Mouse (Mus musculus): ENCODE measurements around the gene Ppp6r1. TPM values are rescaled to one million over a fixed set of nuclear protein-coding genes. Genes with fewer than 3 reads are reported as not detected.
A peak's percentile ranks its signal among the peaks of the same experiment; 100 is the strongest.

Gene Ppp6r1
- total RNA-seq, 2 experiments from 2014 or later, result 72.1 to 73.7 TPM

DNA sequence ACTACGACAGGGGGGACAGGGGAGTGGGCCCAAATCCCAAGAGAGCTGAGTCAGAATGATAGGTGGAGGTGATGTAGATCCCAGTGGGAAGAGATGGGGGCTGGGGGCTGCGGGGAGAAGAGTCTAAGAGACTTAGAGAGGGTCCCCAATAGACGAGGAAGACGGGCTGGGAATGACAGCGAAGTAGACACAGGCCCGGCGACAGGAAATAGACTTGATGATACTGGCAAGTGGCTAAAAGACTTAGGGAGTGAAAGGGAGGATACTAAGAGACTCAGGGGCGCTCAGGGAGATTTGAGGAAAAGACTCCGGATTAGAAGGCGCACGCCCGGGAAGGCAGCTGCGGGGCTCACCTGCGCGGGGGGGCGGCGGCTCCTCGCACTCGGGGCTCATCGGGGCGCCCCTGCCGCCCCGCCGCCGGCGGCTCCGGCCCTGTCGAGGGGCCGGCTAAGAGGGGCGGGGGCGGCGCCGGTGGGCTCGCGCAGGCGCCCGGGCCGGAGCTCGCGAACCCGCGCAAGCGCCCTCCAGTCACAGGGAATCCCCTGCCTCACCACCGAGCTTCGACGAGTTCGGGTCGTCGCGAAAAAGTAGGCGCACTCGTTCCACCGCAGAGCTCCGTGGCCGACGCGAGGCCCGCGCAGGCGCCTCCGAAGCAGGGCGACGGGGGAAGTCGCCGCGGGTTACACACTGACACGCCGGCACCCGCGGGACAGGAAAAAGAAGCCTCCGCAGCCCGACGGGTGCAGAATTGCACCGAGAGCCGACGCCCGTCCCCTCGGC lies 501 bp downstream of the Ppp6r1 start:
- intact Hi-C loops (cut with DNase I), result loop anchor here (10.0 kb wide), 3 partner anchors 266 to 524 kb away; partner anchors contain the start of genes Fiz1, Gm44973, Leng8 and Nat14

DNA sequence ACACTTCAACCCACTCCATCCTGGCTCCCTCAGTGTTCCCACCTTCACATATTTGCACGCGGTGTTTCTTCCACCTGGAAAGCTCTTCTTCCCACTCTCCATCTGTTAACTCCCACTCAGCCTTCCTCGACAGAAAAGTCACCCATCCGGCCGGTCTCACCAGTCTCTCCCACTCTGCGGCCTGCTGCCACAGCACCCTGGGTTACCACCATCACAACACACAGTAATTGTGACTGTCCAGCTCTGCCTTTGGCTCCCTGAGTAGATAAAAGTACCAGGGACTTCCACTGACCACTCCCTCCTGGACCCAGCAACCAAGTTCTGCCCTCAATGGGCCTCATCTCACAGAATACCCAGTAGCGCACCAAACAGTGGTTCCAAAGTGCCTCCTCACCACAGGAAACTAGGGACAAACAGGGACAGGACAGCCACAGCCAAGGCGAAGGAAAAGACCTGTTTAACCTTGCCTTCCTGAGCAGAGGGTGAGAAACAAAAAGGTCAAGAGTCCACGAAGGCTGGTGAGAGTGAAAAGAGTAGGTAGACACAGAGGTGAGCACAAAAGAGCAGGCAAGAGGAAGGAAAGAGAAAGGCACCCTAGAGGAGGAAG lies 1.2 kb downstream of the Ppp6r1 start:
- intact Hi-C loops (cut with DNase I), result loop anchor here (10.0 kb wide), 3 partner anchors 267 to 523 kb away; partner anchors contain the start of genes Fiz1, Gm44973, Leng8 and Nat14
- no peak for DNase-seq

More for the DNA sequence above, 501 bp downstream of the Ppp6r1 start:
- DNase-seq, result peak in 1 of 2 experiments; percentile 37

GRCm38 (mm10) chr7:4656818-4657217 lies 2.0 kb downstream of the Ppp6r1 start:
- no peak for DNase-seq
- intact Hi-C loops (cut with DNase I), result loop anchor here (10.0 kb wide), 3 partner anchors 268 to 522 kb away; partner anchors contain the start of genes Fiz1, Gm44973, Leng8 and Nat14

DNA sequence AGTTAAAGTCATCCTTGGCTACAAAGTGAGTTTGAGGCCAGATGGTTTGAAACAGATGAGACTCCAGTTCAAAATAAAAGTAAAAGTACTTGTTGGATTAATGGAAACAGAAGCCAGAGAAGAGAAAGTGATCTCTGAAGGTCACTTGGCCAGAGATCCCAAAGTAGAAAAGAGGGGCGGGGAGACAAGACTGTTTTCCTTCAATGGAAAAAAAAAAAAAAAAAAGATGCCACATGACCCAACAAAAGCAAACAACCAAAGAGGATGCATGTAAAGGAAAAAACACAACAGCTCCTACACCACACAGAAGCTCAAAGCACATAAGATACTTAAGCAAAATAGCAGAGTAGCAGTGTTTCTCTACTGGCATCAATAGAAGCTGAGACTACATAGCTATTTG lies 2.9 kb downstream of the Ppp6r1 start:
- no peak for DNase-seq
- intact Hi-C loops (cut with DNase I), result loop anchor here (10.0 kb wide), 3 partner anchors 269 to 521 kb away; partner anchors contain the start of genes Fiz1, Gm44973, Leng8 and Nat14

DNA sequence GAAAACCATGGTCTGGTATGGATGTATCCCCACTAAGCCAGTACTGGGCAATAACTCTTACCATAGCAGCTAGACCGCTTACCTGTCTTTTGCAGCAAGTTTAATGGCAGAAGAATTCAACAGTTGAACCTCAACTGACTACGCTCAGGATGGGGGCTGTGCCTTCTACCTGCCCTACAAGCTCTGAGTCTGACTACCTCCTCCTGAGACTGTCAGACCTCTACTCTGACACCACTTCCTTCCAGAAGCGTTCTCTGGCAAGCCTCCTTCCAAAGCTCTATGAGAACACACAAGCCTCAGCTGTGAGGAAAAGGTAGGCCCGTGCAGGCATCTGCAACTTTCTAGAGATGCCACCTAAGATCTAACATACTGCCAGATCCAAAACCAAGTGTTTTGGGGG lies 3.4 kb downstream of the Ppp6r1 start:
- intact Hi-C loops (cut with DNase I), result loop anchor here (10.0 kb wide), 3 partner anchors 269 to 521 kb away; partner anchors contain the start of genes Fiz1, Gm44973, Leng8 and Nat14
- no peak for DNase-seq

- no peak for DNase-seq
- intact Hi-C loops (cut with DNase I), result loop anchor here (10.0 kb wide), 3 partner anchors 271 to 519 kb away; partner anchors contain the start of genes Fiz1, Gm44973, Leng8 and Nat14
Measured at GRCm38 (mm10) chr7:4654221-4654620, 4.6 kb downstream of the Ppp6r1 start.

DNA sequence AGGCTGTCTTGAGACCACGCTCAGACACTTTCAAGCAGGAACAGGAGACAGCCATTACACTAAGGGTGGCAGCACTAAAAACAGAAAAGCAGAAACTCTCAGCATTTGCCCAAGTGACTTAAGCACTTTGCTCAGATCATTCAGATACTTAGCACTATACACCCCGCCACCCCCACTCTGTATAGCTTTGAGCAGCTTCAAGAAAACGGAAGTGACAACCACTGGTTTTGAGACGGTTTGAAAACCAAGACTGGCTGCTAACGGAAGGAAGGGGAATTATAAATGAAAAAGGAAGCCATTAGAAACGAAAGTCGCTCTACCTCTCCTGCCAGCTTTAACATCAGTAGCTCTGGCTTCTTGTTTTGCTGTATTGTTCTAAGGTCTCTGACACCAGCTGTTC lies 5.0 kb downstream of the Ppp6r1 start:
- no peak for DNase-seq
- intact Hi-C loops (cut with DNase I), result loop anchor here (10.0 kb wide), 3 partner anchors 271 to 519 kb away; partner anchors contain the start of genes Fiz1, Gm44973, Leng8 and Nat14

DNA sequence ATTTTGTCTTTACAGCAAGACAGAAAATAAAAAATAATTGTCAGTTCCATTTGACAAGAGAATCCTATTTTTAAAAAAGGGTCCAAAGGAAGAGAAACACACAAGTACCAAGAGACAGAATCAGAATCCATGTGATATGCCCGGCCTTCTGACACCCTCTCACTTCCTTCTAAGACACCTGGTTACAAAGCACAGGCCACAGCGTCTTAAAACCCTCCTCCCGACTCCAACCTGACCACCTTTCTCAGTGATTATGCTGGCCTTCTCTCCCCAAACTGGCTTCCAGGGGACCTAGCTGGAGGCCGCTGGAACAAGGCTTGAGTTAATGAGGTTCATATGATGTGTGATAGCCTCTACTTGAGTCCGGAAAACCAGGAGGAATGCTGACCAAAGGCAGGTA lies 5.5 kb downstream of the Ppp6r1 start:
- DNase-seq, result no peak
- intact Hi-C loops (cut with DNase I), result loop anchor here (10.0 kb wide), 3 partner anchors 271 to 519 kb away; partner anchors contain the start of genes Fiz1, Gm44973, Leng8 and Nat14

- DNase-seq, result no peak
- intact Hi-C loops (cut with DNase I), result loop anchor here (10.0 kb wide), 3 partner anchors 272 to 518 kb away; partner anchors contain the start of genes Fiz1, Gm44973, Leng8 and Nat14
Measured at GRCm38 (mm10) chr7:4652726-4653125, 6.1 kb downstream of the Ppp6r1 start.

GRCm38 (mm10) chr7:4651581-4651980 lies 7.2 kb downstream of the Ppp6r1 start:
- no peak for DNase-seq
- intact Hi-C loops (cut with DNase I), result loop anchor here (10.0 kb wide), 3 partner anchors 273 to 517 kb away; partner anchors contain the start of genes Fiz1, Gm44973, Leng8 and Nat14

DNA sequence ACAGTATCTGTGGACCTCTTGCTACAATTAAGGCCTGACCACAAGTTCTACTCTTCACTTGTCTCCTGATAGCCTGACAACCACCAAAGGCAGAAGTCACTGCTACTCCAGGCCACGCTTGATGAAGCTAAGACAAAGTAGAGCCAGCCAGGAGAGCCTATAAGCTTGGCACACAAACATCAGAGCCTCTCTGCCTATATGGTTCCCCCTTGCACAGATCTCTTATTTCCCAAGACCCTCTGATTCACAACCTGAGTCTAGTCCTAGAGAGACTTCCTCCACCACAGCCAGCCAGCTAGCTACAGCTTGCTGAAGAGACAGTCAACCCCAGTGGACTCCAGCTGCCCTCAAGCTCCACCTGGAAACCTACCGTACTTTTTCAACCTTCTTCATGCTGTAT lies 10.8 kb downstream of the Ppp6r1 start:
- DNase-seq, result no peak
- intact Hi-C loops (cut with DNase I), result no loop called here

GRCm38 (mm10) chr7:4647291-4647690 lies 11.5 kb downstream of the Ppp6r1 start:
- peak; percentile 44 to 47 for DNase-seq
- intact Hi-C loops (cut with DNase I), result no loop called here

GRCm38 (mm10) chr7:4646806-4647205 lies 12.0 kb downstream of the Ppp6r1 start:
- DNase-seq, result no peak
- intact Hi-C loops (cut with DNase I), result no loop called here

DNA sequence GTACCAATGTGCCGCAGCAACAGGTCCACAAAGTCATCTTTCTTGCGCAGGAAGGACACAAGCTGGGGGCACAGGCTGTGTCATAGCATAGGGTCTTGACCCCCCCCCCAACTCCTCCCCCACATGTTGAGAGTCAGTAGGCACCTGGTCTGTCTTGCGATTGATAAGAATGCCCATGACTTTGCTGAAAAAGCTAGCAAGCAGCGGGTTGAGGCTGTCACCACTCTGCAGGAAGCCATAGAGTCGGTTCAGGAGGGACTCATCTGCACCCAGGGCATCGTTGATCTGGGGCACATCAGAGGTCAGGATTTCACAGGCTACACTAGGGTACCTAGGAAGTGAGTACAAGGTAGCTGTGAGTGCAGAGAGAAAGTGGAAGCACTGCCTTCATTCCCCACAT lies 15.6 kb downstream of the Ppp6r1 start:
- DNase-seq, result no peak
- intact Hi-C loops (cut with DNase I), result no loop called here

GRCm38 (mm10) chr7:4641956-4642355 lies 16.9 kb downstream of the Ppp6r1 start:
- DNase-seq, result no peak
- intact Hi-C loops (cut with DNase I), result no loop called here

GRCm38 (mm10) chr7:4641155-4641554 lies 17.7 kb downstream of the Ppp6r1 start:
- no peak for DNase-seq
- intact Hi-C loops (cut with DNase I), result no loop called here

GRCm38 (mm10) chr7:4636179-4636578 lies 22.6 kb downstream of the Ppp6r1 start:
- no peak for DNase-seq
- intact Hi-C loops (cut with DNase I), result no loop called here

GRCm38 (mm10) chr7:4631031-4631430 lies 27.8 kb downstream of the Ppp6r1 start, which contains the start of gene Tmem86b:
Tmem86b (minus strand) TSS chr7:4631422.
- intact Hi-C loops (cut with DNase I), result no loop called here

DNA sequence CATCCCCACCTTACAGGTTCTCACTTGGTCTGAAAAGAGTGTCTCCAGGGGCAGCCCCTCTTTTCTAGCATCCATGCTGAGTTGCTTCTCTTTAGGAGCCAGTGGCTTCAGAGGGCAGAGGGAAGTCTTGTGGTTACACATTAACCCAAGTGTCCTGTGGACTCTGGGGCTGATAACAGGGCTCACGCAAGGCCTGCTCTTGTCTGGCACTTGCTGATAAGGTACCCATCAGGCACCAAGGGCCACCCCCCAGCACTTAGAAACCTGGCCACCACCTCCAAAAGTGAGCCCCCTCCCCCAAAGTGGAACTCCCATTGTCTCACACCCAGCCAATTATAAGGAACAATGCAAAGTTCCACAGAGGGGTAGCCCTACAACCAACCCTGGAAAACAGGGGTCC lies 28.6 kb downstream of the Ppp6r1 start:
- intact Hi-C loops (cut with DNase I), result no loop called here

More at GRCm38 (mm10) chr7:4631031-4631430, 27.8 kb downstream of the Ppp6r1 start, which contains the start of gene Tmem86b:
- DNase-seq, result no peak

DNA sequence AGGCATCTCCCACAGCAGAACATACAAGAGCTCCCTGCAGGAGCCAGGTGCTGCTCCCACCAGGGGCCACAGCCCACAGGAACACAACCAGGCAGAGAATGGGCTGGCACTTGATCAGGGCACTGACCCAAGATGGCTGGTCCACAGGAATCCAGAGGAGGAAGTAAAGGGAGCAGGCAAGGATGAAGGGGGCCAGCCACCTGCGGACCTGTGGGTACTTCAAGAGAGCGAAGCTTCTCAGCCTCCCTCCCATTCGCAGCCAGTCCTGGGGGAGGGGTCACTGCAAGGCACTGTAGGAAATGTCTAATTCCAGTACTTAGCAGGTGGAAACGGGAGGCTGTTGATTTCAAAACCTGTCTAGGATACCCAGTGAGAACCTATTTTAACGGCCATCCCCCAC lies 29.2 kb downstream of the Ppp6r1 start:
- DNase-seq, result no peak
- intact Hi-C loops (cut with DNase I), result loop anchor here (10.0 kb wide), 1 partner anchor 315 kb away; no protein-coding TSS in a partner anchor

More for the DNA sequence above, 28.6 kb downstream of the Ppp6r1 start:
- DNase-seq, result no peak

DNA sequence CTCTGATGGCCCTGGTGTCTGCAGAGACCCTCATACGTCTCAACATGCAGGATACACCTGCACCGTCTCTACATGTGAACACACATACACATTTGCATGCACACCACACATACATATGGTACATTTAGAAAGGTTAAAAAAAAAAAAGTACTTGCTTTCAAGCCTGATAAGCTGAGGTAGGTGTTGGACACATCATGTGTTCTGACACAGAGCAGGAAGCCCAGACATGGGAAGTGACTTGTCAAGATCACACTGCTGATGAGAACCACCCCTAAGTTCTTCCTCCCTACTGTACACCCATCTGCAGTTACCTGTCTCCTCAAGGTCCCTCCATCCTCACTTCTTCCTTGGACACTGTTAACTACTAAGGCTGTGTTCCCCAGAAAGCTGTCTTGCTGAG lies 32.9 kb downstream of the Ppp6r1 start:
- DNase-seq, result no peak
- intact Hi-C loops (cut with DNase I), result loop anchor here (2.0 to 10.0 kb wide), 2 partner anchors 181 to 319 kb away; no protein-coding TSS in a partner anchor

Data from heart, postnatal 36 days (tissue).